Mouse (Mus musculus) heart, adult 2 months (tissue): Measurements from ENCODE around the gene Nxf2.

ENCODE experiments used
- CTCF ChIP-seq: fragments of 200-600 bp; IDR thresholded peaks from 2 replicates; pipeline ENCODE4 v1.8.1; 2022; ENCODE audit warnings: antibody characterized with exemption, mild to moderate bottlenecking, moderate library complexity
- EP300 ChIP-seq: fragments of 200-500 bp; IDR thresholded peaks from 2 replicates; pipeline ENCODE4 v1.6.1; 2011; ENCODE audit warnings: low read depth, low read length, control low read depth; ENCODE audit not compliant: insufficient read depth

DNA sequence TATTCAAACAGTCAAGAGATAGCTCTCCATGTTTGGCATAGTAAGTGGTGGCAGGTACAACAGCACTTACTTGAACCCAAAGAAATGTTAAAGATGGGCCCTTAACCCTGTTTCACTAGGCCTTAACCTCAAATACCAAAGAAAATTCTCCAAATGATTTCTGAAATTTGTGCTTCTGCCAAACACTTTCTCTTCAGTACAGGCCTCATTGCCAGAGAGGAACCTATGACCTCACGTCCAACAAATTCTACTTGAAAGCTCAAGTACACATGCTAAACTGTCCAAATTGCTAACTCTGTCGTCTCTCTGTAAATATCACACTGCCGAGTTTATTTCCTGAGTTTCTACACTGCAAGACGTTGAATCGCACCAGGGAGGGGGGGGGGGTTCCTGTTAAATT is 43.5 kb upstream of the Nxf2 start:
- TF ChIP-seq CTCF, result no peak
- TF ChIP-seq EP300, result no peak
